Mouse (Mus musculus): ENCODE results near the gene Ppid. TPM values are rescaled to one million over a fixed set of nuclear protein-coding genes. Genes with fewer than 3 reads are reported as not detected.
A peak's percentile ranks its signal among the peaks of the same experiment; 100 is the strongest.

Gene Ppid
- polyA plus RNA-seq, 1 experiment from 2014 or later, result 67.7 TPM

DNA sequence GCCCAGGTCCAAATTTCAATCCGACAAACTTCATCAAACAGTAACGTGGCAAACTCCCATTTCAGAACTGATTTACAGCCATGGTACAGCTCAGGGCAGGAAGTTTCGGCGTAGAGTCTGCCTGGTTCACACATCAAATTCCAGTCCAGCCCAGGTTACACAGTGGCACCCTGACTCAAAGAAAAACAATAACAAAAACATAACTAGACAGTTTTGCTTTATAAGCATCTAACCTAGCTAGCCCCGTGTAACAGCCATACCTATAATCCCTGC, 31.4 kb upstream of the Ppid start:
- ATAC-seq (ENCODE audit: low read depth), result no peak
- 69% methylated on average over 5 of the region's 5 CpGs for WGBS (ENCODE audit: insufficient replicate concordance)
- H3K9me3 ChIP-seq (replicated peaks; ENCODE audit: control insufficient read depth, low read length), result no peaks in the 10 kb centered on the region
- H3K36me3 ChIP-seq (ENCODE audit: control insufficient read depth, insufficient read depth), result no peaks in the 10 kb centered on the region
- H3K4me3 ChIP-seq (ENCODE audit: low read depth, low read length), result no peak overlapping the region
- H3K9ac ChIP-seq (ENCODE audit: low read depth, low read length), result no peak overlapping the region
- peaks cover 9% of the 10 kb centered on the region for H3K4me1 ChIP-seq (ENCODE audit: control insufficient read depth, low read depth, low read length)
- H3K27ac ChIP-seq (ENCODE audit: low read length), result no peak overlapping the region
- H3K4me2 ChIP-seq (ENCODE audit: low read depth, low read length), result no peak overlapping the region
- no peaks in the 10 kb centered on the region for H3K27me3 ChIP-seq (ENCODE audit: control insufficient read depth, insufficient read depth, low read depth, low read length)

DNA sequence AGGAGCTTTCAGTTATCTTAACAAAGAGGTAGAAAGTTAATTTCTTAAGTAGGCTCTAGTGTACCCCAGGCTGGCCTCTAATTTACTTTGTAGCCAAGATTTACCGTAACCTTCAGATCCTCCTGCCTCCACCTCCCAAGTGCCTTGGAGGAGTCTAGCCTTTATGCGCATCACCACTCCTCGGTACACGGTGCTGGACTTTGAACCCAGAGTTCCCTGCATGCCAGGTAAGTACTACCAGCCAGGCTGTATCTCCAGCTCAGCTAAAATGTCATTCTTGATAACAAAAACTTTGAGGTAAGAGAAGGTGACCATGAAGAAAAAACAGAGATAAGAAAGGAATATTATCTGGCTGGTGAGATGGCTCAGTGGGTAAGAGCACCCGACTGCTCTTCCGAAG, 30.6 kb upstream of the Ppid start:
- 79% methylated on average over 6 of the region's 6 CpGs for WGBS (ENCODE audit: insufficient replicate concordance)
- H3K27ac ChIP-seq (ENCODE audit: low read length), result no peak overlapping the region

GRCm38 (mm10) chr3:79561784-79562715, 29.1 kb upstream of the Ppid start:
- H3K4me3 ChIP-seq (ENCODE audit: low read depth, low read length), result no peak overlapping the region
- H3K27ac ChIP-seq (ENCODE audit: low read length), result no peak overlapping the region
- 74% methylated on average over 10 of the region's 10 CpGs for WGBS (ENCODE audit: insufficient replicate concordance)
- H3K9ac ChIP-seq (ENCODE audit: low read depth, low read length), result no peak overlapping the region
- no peaks in the 10 kb centered on the region for H3K9me3 ChIP-seq (replicated peaks; ENCODE audit: control insufficient read depth, low read length)
- ATAC-seq (ENCODE audit: low read depth), result no peak
- H3K4me1 ChIP-seq (ENCODE audit: control insufficient read depth, low read depth, low read length), result peaks cover 22% of the 10 kb centered on the region
- H3K27me3 ChIP-seq (ENCODE audit: control insufficient read depth, insufficient read depth, low read depth, low read length), result no peaks in the 10 kb centered on the region
- no peak overlapping the region for H3K4me2 ChIP-seq (ENCODE audit: low read depth, low read length)
- H3K36me3 ChIP-seq (ENCODE audit: control insufficient read depth, insufficient read depth), result no peaks in the 10 kb centered on the region

More for the DNA sequence above, 30.6 kb upstream of the Ppid start:
- Histone ChIP-seq H3K4me3 (ENCODE audit: low read depth, low read length) (no peak overlapping the region), H3K4me2 (ENCODE audit: low read depth, low read length) (no peak overlapping the region), H3K9ac (ENCODE audit: low read depth, low read length) (no peak overlapping the region), H3K4me1 (ENCODE audit: control insufficient read depth, low read depth, low read length) (peaks cover 16% of the 10 kb centered on the region), H3K9me3 (replicated peaks; ENCODE audit: control insufficient read depth, low read length) (no peaks in the 10 kb centered on the region), H3K36me3 (ENCODE audit: control insufficient read depth, insufficient read depth) (no peaks in the 10 kb centered on the region), H3K27me3 (ENCODE audit: control insufficient read depth, insufficient read depth, low read depth, low read length) (no peaks in the 10 kb centered on the region)
- no peak for ATAC-seq (ENCODE audit: low read depth)

DNA sequence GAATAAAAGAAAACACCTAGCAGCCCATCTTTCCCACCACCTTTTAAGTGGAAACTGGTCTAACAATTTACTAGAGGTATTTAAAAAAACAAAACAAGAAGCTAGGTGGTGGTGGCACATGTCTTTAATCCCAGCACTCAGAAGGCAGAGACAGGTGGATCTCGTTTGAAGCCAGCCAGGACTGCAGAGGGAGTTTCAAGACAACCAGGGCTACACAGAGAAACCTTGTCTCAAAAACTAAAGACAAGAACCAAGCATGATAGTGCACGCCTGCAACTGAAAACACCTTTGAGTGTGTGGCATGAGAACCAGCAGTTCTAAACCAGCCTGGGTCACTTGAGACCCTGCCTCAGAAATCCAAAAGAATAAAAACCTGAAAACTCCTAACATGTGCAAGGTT, 27.6 kb upstream of the Ppid start:
- Histone ChIP-seq H3K36me3 (ENCODE audit: control insufficient read depth, insufficient read depth) (no peaks in the 10 kb centered on the region), H3K4me2 (ENCODE audit: low read depth, low read length) (no peak overlapping the region), H3K27me3 (ENCODE audit: control insufficient read depth, insufficient read depth, low read depth, low read length) (no peaks in the 10 kb centered on the region), H3K9me3 (replicated peaks; ENCODE audit: control insufficient read depth, low read length) (no peaks in the 10 kb centered on the region), H3K9ac (ENCODE audit: low read depth, low read length) (no peak overlapping the region), H3K4me1 (ENCODE audit: control insufficient read depth, low read depth, low read length) (peaks cover 27% of the 10 kb centered on the region), H3K27ac (ENCODE audit: low read length) (no peak overlapping the region), H3K4me3 (ENCODE audit: low read depth, low read length) (no peak overlapping the region)
- 75% methylated on average over 2 of the region's 2 CpGs for WGBS (ENCODE audit: insufficient replicate concordance)
- ATAC-seq (ENCODE audit: low read depth), result no peak

DNA sequence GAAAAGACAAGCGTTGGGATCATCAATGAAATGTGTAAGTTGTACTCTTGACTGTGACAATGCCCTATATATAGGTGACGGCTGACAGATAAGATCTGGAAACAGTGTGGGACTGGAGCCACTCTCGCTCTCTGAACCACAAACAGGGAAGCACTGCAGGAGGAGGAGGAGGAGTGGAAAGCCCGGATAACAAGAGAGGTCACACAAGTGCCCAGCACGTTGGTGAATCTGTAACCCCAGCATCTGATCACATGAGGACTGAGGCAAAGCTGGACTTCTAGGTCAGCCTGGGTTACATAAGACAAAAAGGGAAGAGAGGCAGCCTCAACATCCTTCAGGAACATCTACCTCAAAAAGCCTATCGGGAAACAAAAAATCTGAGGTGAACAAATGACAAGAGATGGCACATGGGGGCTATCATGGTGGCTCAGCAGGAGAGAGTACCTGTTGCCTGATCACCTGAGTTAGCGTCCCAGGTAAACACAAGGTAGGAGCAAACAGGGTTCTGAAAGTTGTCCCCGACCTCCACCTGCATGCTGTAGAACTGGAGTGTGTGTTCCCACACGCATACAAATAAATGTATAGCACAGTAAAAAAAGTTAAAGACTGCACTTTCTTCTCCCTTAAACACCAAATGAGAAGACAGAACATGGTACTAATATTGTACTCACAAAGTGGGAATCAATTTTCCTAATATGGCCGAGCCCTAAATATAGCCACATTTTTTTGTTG, 26.1 kb upstream of the Ppid start:
- Histone ChIP-seq H3K9me3 (replicated peaks; ENCODE audit: control insufficient read depth, low read length) (no peaks in the 10 kb centered on the region), H3K27ac (ENCODE audit: low read length) (no peak overlapping the region), H3K27me3 (ENCODE audit: control insufficient read depth, insufficient read depth, low read depth, low read length) (no peaks in the 10 kb centered on the region), H3K4me3 (ENCODE audit: low read depth, low read length) (peak overlapping the region; percentile 98), H3K4me2 (ENCODE audit: low read depth, low read length) (peak overlapping the region; percentile 78), H3K36me3 (ENCODE audit: control insufficient read depth, insufficient read depth) (no peaks in the 10 kb centered on the region), H3K9ac (ENCODE audit: low read depth, low read length) (no peak overlapping the region), H3K4me1 (ENCODE audit: control insufficient read depth, low read depth, low read length) (peaks cover 27% of the 10 kb centered on the region)
- WGBS (ENCODE audit: insufficient replicate concordance), result 48% methylated on average over 10 of the region's 10 CpGs
- no peak for ATAC-seq (ENCODE audit: low read depth)

DNA sequence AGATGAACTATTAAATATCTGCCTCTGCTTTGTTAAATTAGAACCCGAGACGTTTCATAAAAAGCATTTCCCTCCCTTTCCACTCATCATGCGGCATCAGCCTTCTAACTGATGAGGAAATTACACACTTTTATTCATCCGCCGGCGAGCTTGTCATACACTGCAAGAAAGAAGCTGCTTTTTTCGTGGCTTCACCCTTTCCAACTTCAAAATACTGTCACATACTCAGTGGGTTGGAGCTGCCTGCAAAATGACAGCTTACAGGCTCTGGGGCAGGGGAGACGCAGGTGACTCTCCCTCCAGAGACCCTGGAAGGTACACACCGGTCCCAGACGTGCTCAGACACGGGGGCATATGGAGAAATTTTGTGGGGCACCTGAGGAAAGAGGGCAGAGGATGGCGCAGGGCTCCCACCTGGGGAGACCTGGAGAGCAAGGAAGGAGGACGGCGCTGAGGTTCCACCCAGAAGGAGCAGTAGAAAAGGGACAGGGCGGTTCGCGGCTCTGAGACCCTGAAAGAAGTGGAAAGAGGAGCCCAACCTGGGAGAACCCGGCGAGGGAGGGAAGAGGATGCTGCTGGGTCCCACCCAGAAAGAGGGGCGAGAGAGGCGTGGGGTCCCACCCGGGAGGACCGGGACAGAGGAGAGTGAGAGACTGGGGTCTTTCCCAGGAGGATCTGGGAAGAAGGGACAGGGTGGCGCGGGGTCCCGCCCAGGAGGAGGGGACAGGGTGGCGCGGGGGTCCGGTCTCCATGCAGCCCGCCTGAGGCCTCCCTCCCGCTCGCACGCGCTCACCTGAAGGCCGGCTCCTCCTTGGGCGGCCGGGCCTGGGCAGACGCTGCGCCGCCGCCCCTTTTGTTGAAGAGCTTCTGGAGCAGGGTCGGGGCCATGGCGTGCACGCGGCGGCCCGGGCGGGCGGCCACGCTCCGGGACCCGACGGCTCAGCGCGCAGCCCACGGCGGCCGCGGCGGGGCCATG, 24.1 kb upstream of the Ppid start:
- Histone ChIP-seq H3K4me3 (ENCODE audit: low read depth, low read length) (peak overlapping the region; percentile 98), H3K9me3 (replicated peaks; ENCODE audit: control insufficient read depth, low read length) (no peaks in the 10 kb centered on the region), H3K27ac (ENCODE audit: low read length) (peak overlapping the region; percentile 96), H3K27me3 (ENCODE audit: control insufficient read depth, insufficient read depth, low read depth, low read length) (no peaks in the 10 kb centered on the region), H3K9ac (ENCODE audit: low read depth, low read length) (peak overlapping the region; percentile 97), H3K4me2 (ENCODE audit: low read depth, low read length) (peak overlapping the region; percentile 78), H3K4me1 (ENCODE audit: control insufficient read depth, low read depth, low read length) (peaks cover 27% of the 10 kb centered on the region), H3K36me3 (ENCODE audit: control insufficient read depth, insufficient read depth) (no peaks in the 10 kb centered on the region)
- ATAC-seq (ENCODE audit: low read depth), result peak; percentile 23
- WGBS (ENCODE audit: insufficient replicate concordance), result 3% methylated on average over 57 of the region's 60 CpGs

DNA sequence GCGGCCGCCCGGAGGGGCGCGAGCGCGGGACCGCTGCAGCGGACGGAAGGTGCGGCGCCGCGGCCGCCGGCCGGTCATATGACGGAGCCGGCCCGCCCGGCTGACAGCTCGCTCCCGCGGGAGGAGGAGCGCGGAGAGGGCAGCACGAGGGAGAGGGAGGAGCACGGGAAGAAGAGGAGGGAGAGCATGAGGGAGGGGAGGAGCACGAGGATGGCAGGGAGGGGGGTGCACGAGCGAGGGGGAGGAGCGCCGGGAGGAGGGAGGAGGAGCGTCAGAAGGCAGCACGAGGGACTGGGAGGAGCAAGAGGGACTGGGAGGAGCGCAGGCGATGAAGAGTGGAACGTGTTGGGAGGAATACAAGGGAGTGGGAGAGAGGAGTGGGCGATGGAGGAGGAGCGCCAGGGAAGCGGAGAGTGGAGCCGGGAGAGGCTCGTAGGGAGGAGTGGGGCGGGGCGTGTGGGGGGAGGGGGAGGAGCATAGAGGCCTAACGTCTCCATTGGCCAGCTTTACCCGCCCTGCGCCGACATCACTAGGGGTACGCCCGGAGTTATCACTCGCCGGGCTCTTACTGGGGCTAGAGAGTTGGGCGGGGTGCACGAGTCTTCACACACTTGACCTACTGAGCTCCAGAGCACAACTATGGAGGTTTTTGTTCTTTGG, 23.3 kb upstream of the Ppid start, which contains the start of gene Fnip2:
Gene Fnip2 (minus strand): TSS at position 94 of the 660 bp plus-strand sequence.
- WGBS (ENCODE audit: insufficient replicate concordance), result 0% methylated on average over 53 of the region's 55 CpGs

DNA sequence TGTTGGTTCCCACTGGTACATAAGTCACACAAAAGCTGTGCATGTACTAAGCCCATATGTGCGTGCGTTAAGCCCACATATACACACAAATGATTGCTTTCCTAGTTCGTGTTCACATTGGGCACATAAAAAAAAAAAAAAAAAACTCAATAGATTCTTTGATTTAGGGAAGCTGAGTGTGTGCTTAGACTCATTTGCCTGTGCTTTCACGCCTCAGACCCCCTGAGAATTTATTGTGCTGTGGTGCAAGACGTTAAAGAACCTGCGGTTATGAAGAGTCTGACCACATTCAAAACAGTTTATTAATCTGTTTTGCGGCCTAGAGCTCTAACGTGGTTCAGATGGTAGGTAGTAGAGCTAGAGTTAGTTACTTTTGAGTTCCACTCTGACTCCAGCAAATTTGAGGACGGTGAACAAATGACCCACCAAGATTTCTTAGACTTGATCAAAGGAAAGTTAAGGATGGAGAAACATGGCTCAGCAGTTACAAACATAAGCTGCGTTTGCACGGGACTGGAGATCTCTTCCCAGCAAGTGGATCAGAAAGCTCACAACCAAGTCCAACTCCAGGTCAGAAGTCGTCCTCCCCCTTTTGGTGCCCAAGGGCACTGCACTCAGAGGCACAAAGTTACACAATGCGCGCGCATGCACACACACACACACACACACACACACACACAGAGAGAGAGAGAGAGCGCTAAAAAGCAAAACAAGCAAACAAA, 22.4 kb upstream of the Ppid start:
- no peak for ATAC-seq (ENCODE audit: low read depth)
- H3K4me3 ChIP-seq (ENCODE audit: low read depth, low read length), result peak overlapping the region; percentile 98
- peak overlapping the region; percentile 78 for H3K4me2 ChIP-seq (ENCODE audit: low read depth, low read length)
- no peaks in the 10 kb centered on the region for H3K36me3 ChIP-seq (ENCODE audit: control insufficient read depth, insufficient read depth)
- H3K9ac ChIP-seq (ENCODE audit: low read depth, low read length), result peak overlapping the region; percentile 66
- peak overlapping the region; percentile 96 for H3K27ac ChIP-seq (ENCODE audit: low read length)
- no peaks in the 10 kb centered on the region for H3K9me3 ChIP-seq (replicated peaks; ENCODE audit: control insufficient read depth, low read length)
- 83% methylated on average over 16 of the region's 16 CpGs for WGBS (ENCODE audit: insufficient replicate concordance)
- no peaks in the 10 kb centered on the region for H3K27me3 ChIP-seq (ENCODE audit: control insufficient read depth, insufficient read depth, low read depth, low read length)
- H3K4me1 ChIP-seq (ENCODE audit: control insufficient read depth, low read depth, low read length), result peaks cover 35% of the 10 kb centered on the region

More for the DNA sequence above, 23.3 kb upstream of the Ppid start, which contains the start of gene Fnip2:
- H3K27ac ChIP-seq (ENCODE audit: low read length), result peak within 1 kb of the TSS; percentile 96
- H3K9ac ChIP-seq (ENCODE audit: low read depth, low read length), result peak within 1 kb of the TSS; percentile 97
- no peaks in the 10 kb centered on the region for H3K9me3 ChIP-seq (replicated peaks; ENCODE audit: control insufficient read depth, low read length)
- no peaks in the 10 kb centered on the region for H3K36me3 ChIP-seq (ENCODE audit: control insufficient read depth, insufficient read depth)
- peak within 1 kb of the TSS; percentile 78 for H3K4me2 ChIP-seq (ENCODE audit: low read depth, low read length)
- H3K4me3 ChIP-seq (ENCODE audit: low read depth, low read length), result peak within 1 kb of the TSS; percentile 98
- ATAC-seq (ENCODE audit: low read depth), result peak; percentile 91
- peaks cover 30% of the 10 kb centered on the region for H3K4me1 ChIP-seq (ENCODE audit: control insufficient read depth, low read depth, low read length)
- no peaks in the 10 kb centered on the region for H3K27me3 ChIP-seq (ENCODE audit: control insufficient read depth, insufficient read depth, low read depth, low read length)

Data from liver, embryonic 16.5 days (tissue).